ENCODE assay signal across 12 mouse cellular contexts in the genomic region with DNA sequence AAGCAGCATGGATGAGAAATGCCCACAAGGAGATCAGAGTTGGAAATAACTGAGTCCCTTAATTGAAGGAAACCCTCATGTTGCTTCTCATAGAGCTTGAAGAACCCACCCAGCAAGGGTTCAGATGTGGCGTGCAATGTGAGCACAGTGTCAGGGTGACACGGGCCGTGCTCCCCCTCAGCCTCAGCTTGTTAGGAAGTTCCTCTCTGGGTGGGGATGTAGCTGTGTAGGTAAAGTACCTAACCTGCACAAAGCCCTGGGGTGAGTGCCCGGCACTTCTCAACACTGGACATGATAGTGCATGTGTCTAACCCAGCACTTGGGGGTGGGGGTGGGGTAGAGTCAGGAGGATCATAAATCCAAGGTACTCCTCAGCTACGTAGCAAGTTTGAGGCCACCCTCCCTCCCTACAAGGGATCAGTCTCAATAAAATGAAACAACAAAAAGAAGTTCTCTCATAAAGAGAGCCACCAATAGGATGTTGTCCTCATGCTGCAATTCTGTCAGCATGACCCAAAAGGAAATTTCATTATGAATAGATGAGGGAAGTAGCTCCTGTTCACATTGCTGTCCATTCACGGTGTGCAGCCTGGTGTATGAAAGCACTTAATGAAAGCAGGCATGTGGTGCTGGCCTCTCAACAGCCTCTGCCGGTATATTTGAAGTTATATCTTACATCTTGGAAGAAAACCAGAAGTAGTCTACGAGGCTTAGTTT.
DNase-seq lines count a peak whose midpoint lies in the region; ATAC-seq and TF ChIP-seq lines count a peak whose summit lies in the region.
"Had no signal": no experiment of that assay in that cellular context is flagged by ENCODE, and none has a peak within 500 bp of the region (broad histone marks: within the 10 kb centered on the region; RNA-seq: fewer than 3 reads in every experiment).

No protein-coding gene starts in this region.

- H3K9me3 ChIP-seq in intestine, embryonic 16.5 days (ENCODE audit: control insufficient read depth, low read length), result no peaks in the 10 kb centered on the region
- H3K9me3 ChIP-seq: hindbrain, embryonic 13.5 days; limb, embryonic 10.5 days had no signal

- ATAC-seq in intestine, embryonic 16.5 days, result no peak

- H3K9ac ChIP-seq in intestine, embryonic 16.5 days (ENCODE audit: low read depth, low read length), result no peak overlapping the region
- H3K9ac ChIP-seq: hindbrain, embryonic 13.5 days had no signal

- TF ChIP-seq POLR2A in bone marrow, adult 2 months (IDR thresholded peaks at IDR 0.05; ENCODE audit: borderline replicate concordance, control insufficient read depth, low read depth, low read length), result no peak

- peak overlapping the region; percentile 71 for H3K27ac ChIP-seq in layer of hippocampus, adult 2 months
- peak overlapping the region; percentile 18 for H3K27ac ChIP-seq in bone marrow, adult 2 months (ENCODE audit: control insufficient read depth, insufficient read depth, low read depth, low read length, poor library complexity)
- no peak overlapping the region for H3K27ac ChIP-seq in intestine, embryonic 16.5 days (ENCODE audit: low read length)
- H3K27ac ChIP-seq: hindbrain, embryonic 13.5 days; limb, embryonic 10.5 days had no signal

- no peak overlapping the region for H3K4me3 ChIP-seq in layer of hippocampus, adult 2 months
- peak overlapping the region; percentile 45 for H3K4me3 ChIP-seq in bone marrow, adult 2 months (replicated peaks; ENCODE audit: control insufficient read depth, low read depth, low read length)
- no peak overlapping the region for H3K4me3 ChIP-seq in intestine, embryonic 16.5 days (ENCODE audit: low read length)
- H3K4me3 ChIP-seq: hindbrain, embryonic 13.5 days; limb, embryonic 10.5 days; myocyte had no signal

- H3K4me2 ChIP-seq in intestine, embryonic 16.5 days (ENCODE audit: low read depth, low read length), result no peak overlapping the region
- H3K4me2 ChIP-seq: hindbrain, embryonic 13.5 days had no signal

- DNase-seq in layer of hippocampus, adult 2 months (ENCODE audit: low spot score in 2 of 2), result no peak
- no peak for DNase-seq in layer of hippocampus, adult 9-11 months
- peak; percentile 52 for DNase-seq in induced T-regulatory cell, adult 2 months (ENCODE audit: low read depth)
- peak; percentile 58 for DNase-seq in thymus, postnatal 14 days
- no peak for DNase-seq in heart, postnatal 14 days
- DNase-seq in embryo, embryonic 11 days, result no peak
- DNase-seq: kidney, adult 9 months had no signal

- no peaks in the 10 kb centered on the region for H3K36me3 ChIP-seq in intestine, embryonic 16.5 days (ENCODE audit: control insufficient read depth, insufficient read depth, low read length)
- H3K36me3 ChIP-seq: hindbrain, embryonic 13.5 days; limb, embryonic 10.5 days had no signal

- H3K4me1 ChIP-seq in bone marrow, adult 2 months (ENCODE audit: control insufficient read depth, insufficient read depth, low read length), result peaks cover 2% of the 10 kb centered on the region; the same call in 1 of the 2 replicates
- no peaks in the 10 kb centered on the region for H3K4me1 ChIP-seq in intestine, embryonic 16.5 days (ENCODE audit: control insufficient read depth, insufficient read depth, low read length)
- H3K4me1 ChIP-seq: limb, embryonic 10.5 days had no signal

- TF ChIP-seq CTCF in layer of hippocampus, adult 2 months (conservative IDR thresholded peaks at IDR 0.05), result no peak
- no peak; the same call in 1 of the 2 replicates for TF ChIP-seq CTCF in bone marrow, adult 2 months (IDR thresholded peaks at IDR 0.05; ENCODE audit: control insufficient read depth, insufficient read depth, low read length)

- no peaks in the 10 kb centered on the region for H3K27me3 ChIP-seq in intestine, embryonic 16.5 days (replicated peaks; ENCODE audit: control insufficient read depth, insufficient read depth, low read length)
- H3K27me3 ChIP-seq: hindbrain, embryonic 13.5 days had no signal

- intact Hi-C loops in heart, postnatal 14 days (cut with DNase I), result no loop called here

- 43% methylated on average over 8 of the region's 8 CpGs for WGBS in bone marrow, adult 2 months
- WGBS in intestine, embryonic 16.5 days, result 75% methylated on average over 8 of the region's 8 CpGs

Comparison
In these comparisons a context has a peak if more than half of its experiments do, and no peak if none do; other contexts are left out.
1. DNase-seq: peak in induced T-regulatory cell, adult 2 months (single experiment) and thymus, postnatal 14 days (single experiment); none in layer of hippocampus, adult 2 months (0 of 2), layer of hippocampus, adult 9-11 months (single experiment), heart, postnatal 14 days (0 of 2) and embryo, embryonic 11 days (single experiment).